Mouse (Mus musculus): ENCODE measurements around the gene Sp8. TPM values are rescaled to one million over a fixed set of nuclear protein-coding genes. Genes with fewer than 3 reads are reported as not detected.
A peak's percentile ranks its signal among the peaks of the same experiment; 100 is the strongest.

Sp8 gene
- polyA plus RNA-seq, 1 experiment, result not detected

DNA sequence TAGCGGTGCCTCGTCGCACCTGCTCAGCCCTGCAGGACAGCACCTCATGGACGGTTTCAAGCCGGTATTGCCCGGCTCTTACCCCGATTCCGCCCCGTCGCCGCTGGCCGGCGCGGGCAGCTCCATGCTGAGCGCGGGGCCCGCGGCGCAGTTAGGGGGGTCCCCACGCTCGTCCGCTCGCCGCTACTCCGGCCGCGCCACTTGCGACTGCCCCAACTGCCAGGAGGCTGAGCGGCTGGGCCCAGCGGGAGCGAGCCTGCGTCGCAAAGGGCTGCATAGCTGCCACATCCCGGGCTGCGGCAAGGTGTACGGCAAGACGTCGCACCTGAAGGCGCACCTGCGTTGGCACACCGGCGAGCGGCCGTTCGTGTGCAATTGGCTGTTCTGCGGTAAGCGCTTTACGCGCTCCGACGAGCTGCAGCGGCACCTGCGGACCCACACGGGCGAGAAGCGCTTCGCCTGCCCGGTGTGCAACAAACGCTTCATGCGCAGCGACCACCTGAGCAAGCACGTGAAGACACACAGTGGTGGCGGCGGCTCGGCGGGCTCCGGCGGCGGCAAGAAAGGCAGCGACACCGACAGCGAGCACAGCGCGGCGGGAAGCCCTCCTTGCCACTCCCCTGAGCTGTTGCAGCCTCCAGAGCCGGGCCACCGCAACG lies 3.2 kb downstream of the Sp8 start:
- peaks cover 62% of the 10 kb centered on the region for H3K27me3 ChIP-seq (ENCODE audit: control insufficient read depth, insufficient read depth, low read length)

GRCm38 (mm10) chr12:118849996-118850395 lies 3.9 kb downstream of the Sp8 start:
- Histone ChIP-seq H3K4me1 (ENCODE audit: control insufficient read depth, insufficient read depth, insufficient read length, low read length) (peaks cover 16% of the 10 kb centered on the region), H3K36me3 (ENCODE audit: control insufficient read depth, insufficient read depth, low read length) (no peaks in the 10 kb centered on the region), H3K4me3 (ENCODE audit: low read depth, low read length) (no peak overlapping the region), H3K27ac (ENCODE audit: insufficient read depth, low read depth, low read length) (no peak overlapping the region), H3K27me3 (ENCODE audit: control insufficient read depth, insufficient read depth, low read length) (peaks cover 68% of the 10 kb centered on the region)
- 4% methylated on average over 11 of the region's 11 CpGs for WGBS
- no peak for TF ChIP-seq CTCF (IDR thresholded peaks at IDR 0.05; ENCODE audit: extremely low read depth, insufficient read length, insufficient replicate concordance, low read depth, low read length)

More for the DNA sequence above, 3.2 kb downstream of the Sp8 start:
- TF ChIP-seq CTCF (IDR thresholded peaks at IDR 0.05; ENCODE audit: extremely low read depth, insufficient read length, insufficient replicate concordance, low read depth, low read length) (no peak), POLR2A (IDR thresholded peaks at IDR 0.05; ENCODE audit: low read depth, low read length) (no peak)
- peaks cover 16% of the 10 kb centered on the region for H3K4me1 ChIP-seq (ENCODE audit: control insufficient read depth, insufficient read depth, insufficient read length, low read length)
- H3K4me3 ChIP-seq (ENCODE audit: low read depth, low read length), result no peak overlapping the region
- H3K27ac ChIP-seq (ENCODE audit: insufficient read depth, low read depth, low read length), result no peak overlapping the region
- 3% methylated on average over 78 of the region's 78 CpGs for WGBS
- H3K36me3 ChIP-seq (ENCODE audit: control insufficient read depth, insufficient read depth, low read length), result no peaks in the 10 kb centered on the region

DNA sequence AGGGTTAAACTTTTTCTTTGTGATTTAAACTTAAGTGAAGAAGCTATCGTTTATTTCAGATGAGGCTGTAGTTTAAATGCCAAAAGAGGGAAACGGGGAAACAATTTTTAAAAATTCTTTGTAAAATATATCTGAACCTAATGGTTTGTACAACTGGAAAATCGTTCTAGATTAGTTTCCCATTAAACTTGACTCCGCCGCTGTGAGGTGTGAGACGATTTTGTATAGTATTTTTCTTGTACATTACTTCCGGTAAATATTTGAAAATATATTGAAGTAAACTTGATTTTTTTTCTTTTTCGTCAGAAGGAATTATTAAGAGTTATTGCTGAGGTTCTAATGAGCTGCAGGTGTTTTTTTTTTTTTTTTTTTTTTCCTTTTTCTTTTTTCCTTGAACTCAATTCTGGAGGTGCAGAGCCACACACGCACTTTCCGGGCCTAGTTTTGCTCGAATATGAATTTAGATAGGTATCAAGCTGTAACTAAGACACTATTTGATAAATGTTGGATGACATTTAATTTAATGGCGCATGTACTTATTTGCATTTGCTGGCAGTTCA lies 4.8 kb downstream of the Sp8 start:
- H3K4me1 ChIP-seq (ENCODE audit: control insufficient read depth, insufficient read depth, insufficient read length, low read length), result peaks cover 16% of the 10 kb centered on the region
- H3K36me3 ChIP-seq (ENCODE audit: control insufficient read depth, insufficient read depth, low read length), result no peaks in the 10 kb centered on the region
- no peak overlapping the region for H3K4me3 ChIP-seq (ENCODE audit: low read depth, low read length)
- TF ChIP-seq CTCF (IDR thresholded peaks at IDR 0.05; ENCODE audit: extremely low read depth, insufficient read length, insufficient replicate concordance, low read depth, low read length) (no peak), POLR2A (IDR thresholded peaks at IDR 0.05; ENCODE audit: low read depth, low read length) (no peak)
- no peak overlapping the region for H3K27ac ChIP-seq (ENCODE audit: insufficient read depth, low read depth, low read length)
- peaks cover 72% of the 10 kb centered on the region for H3K27me3 ChIP-seq (ENCODE audit: control insufficient read depth, insufficient read depth, low read length)
- 29% methylated on average over 12 of the region's 12 CpGs for WGBS

- TF ChIP-seq POLR2A (IDR thresholded peaks at IDR 0.05; ENCODE audit: low read depth, low read length), result no peak
- no peak for TF ChIP-seq CTCF (IDR thresholded peaks at IDR 0.05; ENCODE audit: extremely low read depth, insufficient read length, insufficient replicate concordance, low read depth, low read length)
- no peaks in the 10 kb centered on the region for H3K36me3 ChIP-seq (ENCODE audit: control insufficient read depth, insufficient read depth, low read length)
- no peak overlapping the region for H3K27ac ChIP-seq (ENCODE audit: insufficient read depth, low read depth, low read length)
- H3K4me1 ChIP-seq (ENCODE audit: control insufficient read depth, insufficient read depth, insufficient read length, low read length), result peaks cover 9% of the 10 kb centered on the region; the same call in 1 of the 2 replicates
- H3K27me3 ChIP-seq (ENCODE audit: control insufficient read depth, insufficient read depth, low read length), result peaks cover 55% of the 10 kb centered on the region
- 8% methylated on average over 3 of the region's 3 CpGs for WGBS
- no peak overlapping the region for H3K4me3 ChIP-seq (ENCODE audit: low read depth, low read length)
Measured at GRCm38 (mm10) chr12:118853331-118853730, 7.2 kb downstream of the Sp8 start.

DNA sequence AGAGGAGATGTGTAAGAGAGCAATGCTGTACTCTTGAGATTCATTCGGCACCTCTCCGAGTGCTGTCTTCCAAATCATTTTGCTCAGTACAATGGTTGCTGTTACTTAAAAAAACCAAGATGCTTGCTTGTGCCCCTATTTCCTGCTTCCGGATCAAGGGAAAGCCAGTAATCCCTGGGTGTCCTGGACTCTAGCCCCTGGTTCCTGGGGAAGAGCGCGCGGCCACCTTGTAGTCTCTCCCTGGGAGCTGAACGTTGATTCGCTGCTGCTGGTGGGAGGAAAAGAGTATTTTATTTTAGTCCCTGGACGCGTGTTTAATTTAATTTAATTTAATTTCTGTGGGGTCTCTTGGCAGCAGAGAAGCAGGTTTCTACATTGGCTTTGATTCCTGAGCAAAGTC lies 8.3 kb downstream of the Sp8 start:
- no peak overlapping the region for H3K4me3 ChIP-seq (ENCODE audit: low read depth, low read length)
- H3K36me3 ChIP-seq (ENCODE audit: control insufficient read depth, insufficient read depth, low read length), result no peaks in the 10 kb centered on the region
- TF ChIP-seq CTCF (IDR thresholded peaks at IDR 0.05; ENCODE audit: extremely low read depth, insufficient read length, insufficient replicate concordance, low read depth, low read length) (no peak), POLR2A (IDR thresholded peaks at IDR 0.05; ENCODE audit: low read depth, low read length) (no peak)
- H3K27ac ChIP-seq (ENCODE audit: insufficient read depth, low read depth, low read length), result no peak overlapping the region
- 6% methylated on average over 10 of the region's 10 CpGs for WGBS
- peaks cover 46% of the 10 kb centered on the region for H3K27me3 ChIP-seq (ENCODE audit: control insufficient read depth, insufficient read depth, low read length)
- 0 out of 2 replicates have a peak, but pooled peaks cover 2% of the 10 kb centered on the region for H3K4me1 ChIP-seq (ENCODE audit: control insufficient read depth, insufficient read depth, insufficient read length, low read length)

GRCm38 (mm10) chr12:118854831-118855453 lies 8.8 kb downstream of the Sp8 start:
- TF ChIP-seq CTCF (IDR thresholded peaks at IDR 0.05; ENCODE audit: extremely low read depth, insufficient read length, insufficient replicate concordance, low read depth, low read length), result peak; percentile 51; the same call in 1 of the 2 replicates
- no peak for TF ChIP-seq POLR2A (IDR thresholded peaks at IDR 0.05; ENCODE audit: low read depth, low read length)
- Histone ChIP-seq H3K27me3 (ENCODE audit: control insufficient read depth, insufficient read depth, low read length) (peaks cover 42% of the 10 kb centered on the region), H3K4me1 (ENCODE audit: control insufficient read depth, insufficient read depth, insufficient read length, low read length) (no peaks in the 10 kb centered on the region), H3K36me3 (ENCODE audit: control insufficient read depth, insufficient read depth, low read length) (no peaks in the 10 kb centered on the region), H3K4me3 (ENCODE audit: low read depth, low read length) (no peak overlapping the region), H3K27ac (ENCODE audit: insufficient read depth, low read depth, low read length) (no peak overlapping the region)
- under 1% methylated on average over 34 of the region's 34 CpGs for WGBS

GRCm38 (mm10) chr12:118856151-118856550 lies 10.0 kb downstream of the Sp8 start:
- Histone ChIP-seq H3K27ac (ENCODE audit: insufficient read depth, low read depth, low read length) (no peak overlapping the region), H3K27me3 (ENCODE audit: control insufficient read depth, insufficient read depth, low read length) (peaks cover 34% of the 10 kb centered on the region), H3K4me1 (ENCODE audit: control insufficient read depth, insufficient read depth, insufficient read length, low read length) (no peaks in the 10 kb centered on the region), H3K36me3 (ENCODE audit: control insufficient read depth, insufficient read depth, low read length) (no peaks in the 10 kb centered on the region), H3K4me3 (ENCODE audit: low read depth, low read length) (no peak overlapping the region)
- 8% methylated on average over 7 of the region's 7 CpGs for WGBS
- TF ChIP-seq CTCF (IDR thresholded peaks at IDR 0.05; ENCODE audit: extremely low read depth, insufficient read length, insufficient replicate concordance, low read depth, low read length), result no peak
